Mouse (Mus musculus): Measurements from ENCODE around the gene Os9. TPM values are rescaled to one million over a fixed set of nuclear protein-coding genes. Genes with fewer than 3 reads are reported as not detected.

Gene Os9
- polyA plus RNA-seq, 1 experiment = 104 TPM

GRCm38 (mm10) chr10:127153323-127153722 is 32.4 kb upstream of the Os9 start:
- TF ChIP-seq GATA1 (IDR thresholded peaks at IDR 0.05; ENCODE audit: low read length) = no peak

GRCm38 (mm10) chr10:127150471-127150872 is 29.5 kb upstream of the Os9 start:
- TF ChIP-seq GATA1 (IDR thresholded peaks at IDR 0.05; ENCODE audit: low read length) = no peak

GRCm38 (mm10) chr10:127147135-127147534 is 26.2 kb upstream of the Os9 start:
- no peak for TF ChIP-seq GATA1 (IDR thresholded peaks at IDR 0.05; ENCODE audit: low read length)

- TF ChIP-seq GATA1 (IDR thresholded peaks at IDR 0.05; ENCODE audit: low read length) = no peak
These were observed 24.4 kb upstream of the Os9 start for GRCm38 (mm10) chr10:127145303-127145702.

GRCm38 (mm10) chr10:127144536-127144935 is 23.6 kb upstream of the Os9 start:
- TF ChIP-seq GATA1 (IDR thresholded peaks at IDR 0.05; ENCODE audit: low read length) = no peak

- TF ChIP-seq GATA1 (IDR thresholded peaks at IDR 0.05; ENCODE audit: low read length) = no peak
These were observed 22.3 kb upstream of the Os9 start for GRCm38 (mm10) chr10:127143228-127143627.

- TF ChIP-seq GATA1 (IDR thresholded peaks at IDR 0.05; ENCODE audit: low read length) = no peak
These were observed 20.6 kb upstream of the Os9 start for GRCm38 (mm10) chr10:127141500-127141899.

- no peak for TF ChIP-seq GATA1 (IDR thresholded peaks at IDR 0.05; ENCODE audit: low read length)
These were observed 20.0 kb upstream of the Os9 start for GRCm38 (mm10) chr10:127140971-127141370.

GRCm38 (mm10) chr10:127138328-127139141 is 17.6 kb upstream of the Os9 start:
- TF ChIP-seq GATA1 (IDR thresholded peaks at IDR 0.05; ENCODE audit: low read length) = no peak

- TF ChIP-seq GATA1 (IDR thresholded peaks at IDR 0.05; ENCODE audit: low read length) = no peak
These were observed 17.0 kb upstream of the Os9 start for GRCm38 (mm10) chr10:127137896-127138295.

- no peak for TF ChIP-seq GATA1 (IDR thresholded peaks at IDR 0.05; ENCODE audit: low read length)
These were observed 15.6 kb upstream of the Os9 start for GRCm38 (mm10) chr10:127136510-127136909.

- peak; percentile 62 for TF ChIP-seq GATA1 (IDR thresholded peaks at IDR 0.05; ENCODE audit: low read length)
These were observed 14.3 kb upstream of the Os9 start for GRCm38 (mm10) chr10:127135118-127135836.

- TF ChIP-seq GATA1 (IDR thresholded peaks at IDR 0.05; ENCODE audit: low read length) = no peak
These were observed 11.5 kb upstream of the Os9 start for GRCm38 (mm10) chr10:127132469-127132868.

- no peak for TF ChIP-seq GATA1 (IDR thresholded peaks at IDR 0.05; ENCODE audit: low read length)
These were observed 8.5 kb upstream of the Os9 start for GRCm38 (mm10) chr10:127129431-127129830.

GRCm38 (mm10) chr10:127127711-127128279 is 6.9 kb upstream of the Os9 start:
- peak; percentile 46 for TF ChIP-seq GATA1 (IDR thresholded peaks at IDR 0.05; ENCODE audit: low read length)

GRCm38 (mm10) chr10:127126579-127126978 is 5.6 kb upstream of the Os9 start:
- TF ChIP-seq GATA1 (IDR thresholded peaks at IDR 0.05; ENCODE audit: low read length) = peak; percentile 85
